Mouse (Mus musculus): ENCODE measurements at regions not wholly inside any gene's neighbourhood (a gene's known extent, or its start where the extent isn't known, plus 50 kb on each side); places are given as distances from the start of the nearest gene placed in this dataset.

GRCm38 (mm10) chr10:21483373-21483772 lies 106.3 kb downstream of the Aldh8a1 start:
- DNase-seq (ENCODE audit: low spot score) = no peak

- DNase-seq (ENCODE audit: low spot score) = no peak
Measured at GRCm38 (mm10) chr10:21488374-21488930, 104.5 kb upstream of the 1700020N01Rik start.

- DNase-seq (ENCODE audit: low spot score) = no peak
Measured at GRCm38 (mm10) chr10:21490910-21491309, 102.0 kb upstream of the 1700020N01Rik start.

- DNase-seq (ENCODE audit: low spot score) = no peak
Measured at GRCm38 (mm10) chr10:21492254-21492894, 100.6 kb upstream of the 1700020N01Rik start.

GRCm38 (mm10) chr10:21494536-21494935 lies 98.4 kb upstream of the 1700020N01Rik start:
- DNase-seq (ENCODE audit: low spot score) = no peak

- DNase-seq (ENCODE audit: low spot score) = no peak
Measured at GRCm38 (mm10) chr10:21497110-21497509, 95.8 kb upstream of the 1700020N01Rik start.

GRCm38 (mm10) chr10:21498143-21498542 lies 94.8 kb upstream of the 1700020N01Rik start:
- no peak for DNase-seq (ENCODE audit: low spot score)

- no peak for DNase-seq (ENCODE audit: low spot score)
Measured at GRCm38 (mm10) chr10:21501658-21502057, 91.3 kb upstream of the 1700020N01Rik start.

- no peak for DNase-seq (ENCODE audit: low spot score)
Measured at GRCm38 (mm10) chr10:21504431-21504830, 88.5 kb upstream of the 1700020N01Rik start.

- DNase-seq (ENCODE audit: low spot score) = no peak
Measured at GRCm38 (mm10) chr10:21511386-21511785, 81.6 kb upstream of the 1700020N01Rik start.

GRCm38 (mm10) chr10:21512486-21512885 lies 80.5 kb upstream of the 1700020N01Rik start:
- no peak for DNase-seq (ENCODE audit: low spot score)

GRCm38 (mm10) chr10:21517721-21518120 lies 75.2 kb upstream of the 1700020N01Rik start:
- no peak for DNase-seq (ENCODE audit: low spot score)

GRCm38 (mm10) chr10:21520854-21521253 lies 72.1 kb upstream of the 1700020N01Rik start:
- no peak for DNase-seq (ENCODE audit: low spot score)

GRCm38 (mm10) chr10:21525555-21525954 lies 67.4 kb upstream of the 1700020N01Rik start:
- DNase-seq (ENCODE audit: low spot score) = no peak

- DNase-seq (ENCODE audit: low spot score) = no peak
Measured at GRCm38 (mm10) chr10:21528396-21528795, 64.5 kb upstream of the 1700020N01Rik start.

GRCm38 (mm10) chr10:21529098-21529749 lies 63.7 kb upstream of the 1700020N01Rik start:
- DNase-seq (ENCODE audit: low spot score) = peak; percentile 31

GRCm38 (mm10) chr10:21532142-21532541 lies 60.8 kb upstream of the 1700020N01Rik start:
- no peak for DNase-seq (ENCODE audit: low spot score)

- no peak for DNase-seq (ENCODE audit: low spot score)
Measured at GRCm38 (mm10) chr10:21535631-21536030, 57.3 kb upstream of the 1700020N01Rik start.

- no peak for DNase-seq (ENCODE audit: low spot score)
Measured at GRCm38 (mm10) chr10:21538481-21538880, 54.5 kb upstream of the 1700020N01Rik start.
